Mouse (Mus musculus) G1E (cell line): Measurements from ENCODE around the gene Fas. TPM values are rescaled to one million over a fixed set of nuclear protein-coding genes. Genes with fewer than 3 reads are reported as not detected.
A peak's percentile ranks its signal among the peaks of the same experiment; 100 is the strongest.

ENCODE experiments used
- ATAC-seq: 2 replicates; pipeline ENCODE4 v1.8.0; 2016; ENCODE audit warnings: mild to moderate bottlenecking; ENCODE audit not compliant: insufficient number of reproducible peaks, poor library complexity, low FRiP score, severe bottlenecking; ENCODE audit errors: extremely low read depth
- DNase-seq: peaks from one replicate; pipeline ENCODE4 v3.0.0; 2012; ENCODE audit warnings: low spot score
- H3K27me3 ChIP-seq: 2 replicates; pipeline ENCODE4 v1.6.1; 2012; ENCODE audit warnings: mild to moderate bottlenecking, low read length, inconsistent platforms; ENCODE audit not compliant: insufficient read depth
- H3K36me3 ChIP-seq: replicated peaks from 2 replicates; pipeline ENCODE3; 2012; ENCODE audit warnings: mild to moderate bottlenecking, inconsistent platforms
- H3K4me1 ChIP-seq: 2 replicates; pipeline ENCODE4 v1.6.1; 2012; ENCODE audit warnings: low read depth, low read length, inconsistent platforms, mixed read lengths; ENCODE audit not compliant: insufficient read depth
- H3K4me3 ChIP-seq: 2 replicates; pipeline ENCODE4 v1.5.1; 2012; ENCODE audit warnings: low read depth, mild to moderate bottlenecking, inconsistent platforms, low read length, moderate library complexity, mixed read lengths
- H3K9me3 ChIP-seq: replicated peaks from 2 replicates; pipeline ENCODE4 v1.6.1; 2012; ENCODE audit warnings: inconsistent platforms
- CTCF ChIP-seq: IDR thresholded peaks from 2 replicates; pipeline ENCODE4 v1.5.1; 2012; ENCODE audit warnings: low read depth, low read length, inconsistent platforms, mixed read lengths
- GATA1 ChIP-seq: IDR thresholded peaks from 2 replicates; pipeline ENCODE4 v1.6.1; 2012; ENCODE audit warnings: borderline replicate concordance, low read length, inconsistent platforms, mixed read lengths
- GATA2 ChIP-seq: IDR thresholded peaks from 2 replicates; pipeline ENCODE4 v1.6.1; 2012; ENCODE audit warnings: low read depth, low read length, inconsistent platforms, borderline replicate concordance
- POLR2AphosphoS5 ChIP-seq: IDR thresholded peaks from 2 replicates; pipeline ENCODE4 v1.6.1; 2012; ENCODE audit warnings: low read depth, low read length, inconsistent platforms; ENCODE audit not compliant: insufficient replicate concordance
- TAL1 ChIP-seq: conservative IDR thresholded peaks from 2 replicates; pipeline ENCODE4 v1.6.1; 2012; ENCODE audit warnings: low read depth, low read length, inconsistent platforms, mixed read lengths
- polyA plus RNA-seq: library from polyadenylated mRNA; stranded (reverse); fragments of >175 nt; gene quantifications from 2 replicates; pipeline ENCODE4 v1.2.3, GENCODE M21; 2012
- total RNA-seq, 2 experiments: library from RNA; stranded (forward) in 1 of 2; stranded (reverse) in 1 of 2; fragments of 200-1000 nt in 1 of 2; fragments of >200 nt in 1 of 2; fragmentation: Nextera tagmentation in 1 of 2; gene quantifications; 2 replicates each; pipeline ENCODE4 v1.2.3; 2014 to 2017

Gene Fas
- total RNA-seq (2014; fragmentation: Nextera tagmentation) (not detected in 2 replicates), total RNA-seq (2017) (not detected in 2 replicates), polyA plus RNA-seq (not detected in 2 replicates)

- 0 out of 2 replicates have a peak, but pooled peaks cover 2% of the 10 kb centered on the region for H3K27me3 ChIP-seq
- TF ChIP-seq POLR2AphosphoS5 (no peak), GATA1 (no peak), CTCF (no peak), GATA2 (no peak), TAL1 (no peak)
- H3K4me3 ChIP-seq: no peak within 1 kb of the TSS
- DNase-seq (no peak), ATAC-seq (no peak)
- H3K36me3 ChIP-seq: no peaks in the 10 kb centered on the region
- no peaks in the 10 kb centered on the region for H3K4me1 ChIP-seq
- H3K9me3 ChIP-seq: no peaks in the 10 kb centered on the region
Measured at GRCm38 (mm10) chr19:34289948-34290789, at the start of gene Fas. Fas (plus strand) TSS chr19:34290666.

GRCm38 (mm10) chr19:34241247-34241915 is 49.1 kb upstream of the Fas start:
- Histone ChIP-seq H3K36me3 (no peaks in the 10 kb centered on the region), H3K4me1 (peaks cover 4% of the 10 kb centered on the region; the same call in 1 of the 2 replicates), H3K9me3 (no peaks in the 10 kb centered on the region), H3K27me3 (no peaks in the 10 kb centered on the region; the same call in 1 of the 2 replicates), H3K4me3 (no peak overlapping the region)
- no peak for TF ChIP-seq CTCF
- TF ChIP-seq GATA1: no peak
- no peak for TF ChIP-seq GATA2
- TF ChIP-seq POLR2AphosphoS5: no peak
- TF ChIP-seq TAL1: no peak
- ATAC-seq (no peak), DNase-seq (peak; percentile 8)

GRCm38 (mm10) chr19:34242925-34243324 is 47.5 kb upstream of the Fas start:
- Histone ChIP-seq H3K27me3 (no peaks in the 10 kb centered on the region; the same call in 1 of the 2 replicates), H3K4me3 (no peak overlapping the region), H3K9me3 (no peaks in the 10 kb centered on the region), H3K36me3 (no peaks in the 10 kb centered on the region), H3K4me1 (peaks cover 4% of the 10 kb centered on the region; the same call in 1 of the 2 replicates)
- TF ChIP-seq GATA1: no peak
- TF ChIP-seq CTCF: no peak
- TF ChIP-seq GATA2: no peak
- no peak for TF ChIP-seq POLR2AphosphoS5
- no peak for TF ChIP-seq TAL1
- ATAC-seq: no peak
- DNase-seq: no peak

- peak; percentile 11 for DNase-seq
- Histone ChIP-seq H3K36me3 (no peaks in the 10 kb centered on the region), H3K4me3 (no peak overlapping the region), H3K4me1 (peaks cover 4% of the 10 kb centered on the region; the same call in 1 of the 2 replicates), H3K27me3 (no peaks in the 10 kb centered on the region; the same call in 1 of the 2 replicates), H3K9me3 (no peaks in the 10 kb centered on the region)
- TF ChIP-seq GATA1 (no peak), TAL1 (no peak), CTCF (no peak), POLR2AphosphoS5 (no peak), GATA2 (no peak)
- no peak for ATAC-seq
Measured at GRCm38 (mm10) chr19:34244056-34244455, 46.4 kb upstream of the Fas start.

- no peak for TF ChIP-seq GATA2
- TF ChIP-seq CTCF: no peak
- no peak for TF ChIP-seq TAL1
- TF ChIP-seq POLR2AphosphoS5: no peak
- TF ChIP-seq GATA1: no peak
- Histone ChIP-seq H3K9me3 (no peaks in the 10 kb centered on the region), H3K27me3 (0 out of 2 replicates have a peak, but pooled peaks cover 3% of the 10 kb centered on the region), H3K36me3 (no peaks in the 10 kb centered on the region), H3K4me3 (no peak overlapping the region), H3K4me1 (peaks cover 2% of the 10 kb centered on the region; the same call in 1 of the 2 replicates)
- ATAC-seq: no peak
- DNase-seq: no peak
Measured at GRCm38 (mm10) chr19:34248558-34248957, 41.9 kb upstream of the Fas start.

GRCm38 (mm10) chr19:34250621-34251020 is 39.8 kb upstream of the Fas start:
- no peaks in the 10 kb centered on the region for H3K36me3 ChIP-seq
- DNase-seq: no peak
- no peaks in the 10 kb centered on the region for H3K9me3 ChIP-seq
- TF ChIP-seq TAL1: no peak
- TF ChIP-seq GATA1: no peak
- TF ChIP-seq POLR2AphosphoS5: no peak
- TF ChIP-seq CTCF: no peak
- no peaks in the 10 kb centered on the region for H3K4me1 ChIP-seq
- ATAC-seq: no peak
- no peak overlapping the region for H3K4me3 ChIP-seq
- H3K27me3 ChIP-seq: 0 out of 2 replicates have a peak, but pooled peaks cover 3% of the 10 kb centered on the region
